8 mouse cellular contexts compared by ENCODE assay signal in genomic region chr11:69452114-69452867, GRCm38 (mm10). TPM values are rescaled to one million over a fixed set of nuclear protein-coding genes. Genes with fewer than 3 reads are reported as not detected.
DNase-seq lines count a peak whose midpoint lies in the region; ATAC-seq and TF ChIP-seq lines count a peak whose summit lies in the region.

No protein-coding gene starts in this region.

- no peak for TF ChIP-seq CTCF in gastrocnemius, adult 2 months (IDR thresholded peaks at IDR 0.05)
- no peak for TF ChIP-seq CTCF in layer of hippocampus, adult 2 months (conservative IDR thresholded peaks at IDR 0.05)

- H3K4me3 ChIP-seq in hindbrain, embryonic 13.5 days = no peak overlapping the region
- H3K4me3 ChIP-seq in hindbrain, embryonic 16.5 days (ENCODE audit: low read length) = no peak overlapping the region
- peak overlapping the region; percentile 58 for H3K4me3 ChIP-seq in gastrocnemius, adult 2 months
- no peak overlapping the region for H3K4me3 ChIP-seq in kidney, embryonic 14.5 days (ENCODE audit: low read length)
- H3K4me3 ChIP-seq in layer of hippocampus, adult 2 months = no peak overlapping the region; the same call in 1 of the 2 replicates

- DNase-seq in gastrocnemius, adult 2 months = peak; percentile 52
- peak; percentile 79 for DNase-seq in lung, postnatal 10 days
- no peak for DNase-seq in left cerebral cortex, postnatal 14 days (ENCODE audit: low spot score in 2 of 2)
- no peak for DNase-seq in layer of hippocampus, adult 2 months (ENCODE audit: low spot score in 2 of 2)
- no peak for DNase-seq in urinary bladder, postnatal 25 days (ENCODE audit: low spot score)

- H3K27me3 ChIP-seq in hindbrain, embryonic 13.5 days = no peaks in the 10 kb centered on the region
- no peaks in the 10 kb centered on the region for H3K27me3 ChIP-seq in hindbrain, embryonic 16.5 days (replicated peaks; ENCODE audit: control insufficient read depth, insufficient read depth, low read length)
- no peaks in the 10 kb centered on the region for H3K27me3 ChIP-seq in kidney, embryonic 14.5 days (ENCODE audit: control insufficient read depth, insufficient read depth, low read length)

- no peak overlapping the region for H3K9ac ChIP-seq in hindbrain, embryonic 13.5 days
- H3K9ac ChIP-seq in hindbrain, embryonic 16.5 days (ENCODE audit: low read depth, low read length) = no peak overlapping the region
- H3K9ac ChIP-seq in kidney, embryonic 14.5 days (ENCODE audit: low read depth, low read length) = no peak overlapping the region

- no peak for ATAC-seq in hindbrain, embryonic 13.5 days (ENCODE audit: low FRiP score)
- ATAC-seq in hindbrain, embryonic 16.5 days = no peak
- ATAC-seq in kidney, embryonic 14.5 days (ENCODE audit: low FRiP score, low TSS enrichment) = no peak; the same call in 1 of the 2 replicates

- intact Hi-C loops in gastrocnemius, adult 2 months (cut with DNase I) = no loop called here
- intact Hi-C loops in left cerebral cortex, postnatal 14 days (cut with DNase I) = no loop called here

- H3K4me1 ChIP-seq in hindbrain, embryonic 13.5 days (replicated peaks) = peaks cover 28% of the 10 kb centered on the region
- H3K4me1 ChIP-seq in hindbrain, embryonic 16.5 days (ENCODE audit: control insufficient read depth, insufficient read depth, low read depth, low read length) = peaks cover 4% of the 10 kb centered on the region
- H3K4me1 ChIP-seq in kidney, embryonic 14.5 days (ENCODE audit: control insufficient read depth, insufficient read depth, low read length) = peaks cover 8% of the 10 kb centered on the region; the same call in 1 of the 2 replicates

- H3K4me2 ChIP-seq in hindbrain, embryonic 13.5 days = no peak overlapping the region
- H3K4me2 ChIP-seq in hindbrain, embryonic 16.5 days (ENCODE audit: low read length) = no peak overlapping the region
- 0 out of 2 replicates have a peak overlapping the region, but pooled peaks have one; percentile 3 for H3K4me2 ChIP-seq in kidney, embryonic 14.5 days (replicated peaks; ENCODE audit: low read depth, low read length)

- peak overlapping the region; percentile 26; the same call in 1 of the 2 replicates for H3K27ac ChIP-seq in hindbrain, embryonic 13.5 days
- no peak overlapping the region for H3K27ac ChIP-seq in hindbrain, embryonic 16.5 days (ENCODE audit: low read depth, low read length)
- peak overlapping the region; percentile 76 for H3K27ac ChIP-seq in gastrocnemius, adult 2 months
- H3K27ac ChIP-seq in kidney, embryonic 14.5 days (ENCODE audit: low read depth, low read length) = peak overlapping the region; percentile 37; the same call in 1 of the 2 replicates
- H3K27ac ChIP-seq in layer of hippocampus, adult 2 months = no peak overlapping the region

- no peaks in the 10 kb centered on the region for H3K36me3 ChIP-seq in hindbrain, embryonic 13.5 days
- H3K36me3 ChIP-seq in hindbrain, embryonic 16.5 days (ENCODE audit: control insufficient read depth, insufficient read depth, low read length) = no peaks in the 10 kb centered on the region
- no peaks in the 10 kb centered on the region for H3K36me3 ChIP-seq in kidney, embryonic 14.5 days (ENCODE audit: control insufficient read depth, insufficient read depth, low read length)

- no peaks in the 10 kb centered on the region for H3K9me3 ChIP-seq in hindbrain, embryonic 13.5 days
- no peaks in the 10 kb centered on the region for H3K9me3 ChIP-seq in hindbrain, embryonic 16.5 days (ENCODE audit: control insufficient read depth, low read length)
- no peaks in the 10 kb centered on the region for H3K9me3 ChIP-seq in kidney, embryonic 14.5 days (ENCODE audit: control insufficient read depth, low read length)

- WGBS in hindbrain, embryonic 13.5 days = 52% methylated on average over 23 of the region's 23 CpGs
- 45% methylated on average over 23 of the region's 23 CpGs for WGBS in hindbrain, embryonic 16.5 days
- WGBS in kidney, embryonic 14.5 days = 51% methylated on average over 23 of the region's 23 CpGs

RNA-seq across cellular contexts. Expression of gene Kdm6b, which starts 38.8 kb away (rescaled TPM):
- 50.6 and 51.3 TPM in 2 replicates for polyA plus RNA-seq in hindbrain, embryonic 13.5 days (2015; fragmentation: Nextera tagmentation; extraction: Ambion mirVana)
- polyA plus RNA-seq in hindbrain, embryonic 16.5 days (2015; fragmentation: Nextera tagmentation; extraction: Ambion mirVana) = 22.9 and 29.0 TPM in 2 replicates
- 10 to 100 TPM; 23.9 to 24.5 TPM for total RNA-seq in gastrocnemius, adult 2 months (2021)
- 36.1 and 37.4 TPM in 2 replicates for polyA plus RNA-seq in kidney, embryonic 14.5 days (2014; fragmentation: Nextera tagmentation; extraction: Ambion mirVana)
- 10 to 100 TPM; 33.0 to 33.3 TPM for total RNA-seq in left cerebral cortex, postnatal 14 days (2021)
- total RNA-seq in layer of hippocampus, adult 2 months (2021) = 10 to 100 TPM; 34.3 to 40.9 TPM

RNA-seq across cellular contexts. Expression of gene Tmem88, which starts 54.3 kb away (rescaled TPM):
- 7.1 and 8.7 TPM in 2 replicates for polyA plus RNA-seq in hindbrain, embryonic 13.5 days (2015; fragmentation: Nextera tagmentation; extraction: Ambion mirVana)
- 8.9 and 9.2 TPM in 2 replicates for polyA plus RNA-seq in hindbrain, embryonic 16.5 days (2015; fragmentation: Nextera tagmentation; extraction: Ambion mirVana)
- total RNA-seq in gastrocnemius, adult 2 months (2021) = 1 to 10 TPM; 6.5 to 7.4 TPM
- 36.8 and 39.6 TPM in 2 replicates for polyA plus RNA-seq in kidney, embryonic 14.5 days (2014; fragmentation: Nextera tagmentation; extraction: Ambion mirVana)
- 1 to 10 TPM; 2.6 to 2.9 TPM for total RNA-seq in left cerebral cortex, postnatal 14 days (2021)
- 1 to 10 TPM; 2.6 to 5.0 TPM for total RNA-seq in layer of hippocampus, adult 2 months (2021)

RNA-seq across cellular contexts. Expression of gene Cyb5d1, which starts 56.9 kb away (rescaled TPM):
- polyA plus RNA-seq in hindbrain, embryonic 13.5 days (2015; fragmentation: Nextera tagmentation; extraction: Ambion mirVana) = 34.9 and 35.5 TPM in 2 replicates
- 28.7 and 33.0 TPM in 2 replicates for polyA plus RNA-seq in hindbrain, embryonic 16.5 days (2015; fragmentation: Nextera tagmentation; extraction: Ambion mirVana)
- 10 to 100 TPM; 34.9 to 36.0 TPM for total RNA-seq in gastrocnemius, adult 2 months (2021)
- polyA plus RNA-seq in kidney, embryonic 14.5 days (2014; fragmentation: Nextera tagmentation; extraction: Ambion mirVana) = 11.1 and 23.9 TPM in 2 replicates
- total RNA-seq in left cerebral cortex, postnatal 14 days (2021) = 10 to 100 TPM; 36.8 to 42.0 TPM
- 10 to 100 TPM; 43.6 to 45.0 TPM for total RNA-seq in layer of hippocampus, adult 2 months (2021)

RNA-seq across cellular contexts. Expression of gene Naa38, which starts 57.0 kb away (rescaled TPM):
- polyA plus RNA-seq in hindbrain, embryonic 13.5 days (2015; fragmentation: Nextera tagmentation; extraction: Ambion mirVana) = 103 and 105 TPM in 2 replicates
- polyA plus RNA-seq in hindbrain, embryonic 16.5 days (2015; fragmentation: Nextera tagmentation; extraction: Ambion mirVana) = 102 and 130 TPM in 2 replicates
- total RNA-seq in gastrocnemius, adult 2 months (2021) = 10 to 100 TPM; 62.4 to 86.0 TPM
- polyA plus RNA-seq in kidney, embryonic 14.5 days (2014; fragmentation: Nextera tagmentation; extraction: Ambion mirVana) = 172 and 221 TPM in 2 replicates
- 100 to 1,000 TPM in 1 of 2 experiments, 10 to 100 TPM in 1; 92.0 to 106 TPM for total RNA-seq in left cerebral cortex, postnatal 14 days (2021)
- 100 to 1,000 TPM; 109 to 127 TPM for total RNA-seq in layer of hippocampus, adult 2 months (2021)

Comparison
In these comparisons a context has a peak if more than half of its experiments do, and no peak if none do; other contexts are left out.
1. H3K27ac ChIP-seq: peak in hindbrain, embryonic 13.5 days (single experiment), gastrocnemius, adult 2 months (single experiment) and kidney, embryonic 14.5 days (single experiment); none in hindbrain, embryonic 16.5 days (single experiment) and layer of hippocampus, adult 2 months (single experiment).
2. DNase-seq: peak in gastrocnemius, adult 2 months (single experiment) and lung, postnatal 10 days (single experiment); none in left cerebral cortex, postnatal 14 days (0 of 2), layer of hippocampus, adult 2 months (0 of 2) and urinary bladder, postnatal 25 days (single experiment).